Mouse (Mus musculus) common myeloid progenitor, adult 5-6 weeks (primary cell): ENCODE data around the gene Arhgef28. TPM values are rescaled to one million over a fixed set of nuclear protein-coding genes. Genes with fewer than 3 reads are reported as not detected.

Experiments
- ATAC-seq: replicated peaks from 2 replicates; pipeline ENCODE4 v1.8.0; 2016; ENCODE audit warnings: low read depth, mild to moderate bottlenecking, moderate TSS enrichment, inconsistent platforms; ENCODE audit not compliant: poor library complexity, severe bottlenecking
- total RNA-seq: library from RNA; stranded (forward); fragments of 200-1000, 187-1606 nt; gene quantifications from 2 replicates; pipeline ENCODE4 v1.2.3, GENCODE M21; 2017

The Arhgef28 gene
- total RNA-seq: 4.1 and 5.3 TPM in 2 replicates

- peak; percentile 78 for ATAC-seq
Observed at GRCm38 (mm10) chr13:98205771-98206545, at the start of gene Arhgef28. Gene Arhgef28 (minus strand): TSS chr13:98206439.

GRCm38 (mm10) chr13:98254921-98255320, 48.7 kb upstream of the Arhgef28 start:
- no peak for ATAC-seq

GRCm38 (mm10) chr13:98249594-98249993, 43.4 kb upstream of the Arhgef28 start:
- no peak for ATAC-seq

- ATAC-seq: no peak
Observed at GRCm38 (mm10) chr13:98245386-98245785, 39.1 kb upstream of the Arhgef28 start.

GRCm38 (mm10) chr13:98244571-98245350, 38.5 kb upstream of the Arhgef28 start:
- ATAC-seq: no peak

- ATAC-seq: 0 out of 2 replicates have a peak, but pooled peaks have one; percentile 18
Observed at GRCm38 (mm10) chr13:98241531-98242282, 35.5 kb upstream of the Arhgef28 start.

GRCm38 (mm10) chr13:98239978-98240641, 33.9 kb upstream of the Arhgef28 start:
- ATAC-seq: peak; percentile 69

GRCm38 (mm10) chr13:98235451-98235850, 29.2 kb upstream of the Arhgef28 start:
- no peak for ATAC-seq

GRCm38 (mm10) chr13:98230511-98230910, 24.3 kb upstream of the Arhgef28 start:
- ATAC-seq: no peak

- ATAC-seq: no peak
Observed at GRCm38 (mm10) chr13:98226225-98226624, 20.0 kb upstream of the Arhgef28 start.

GRCm38 (mm10) chr13:98222848-98223247, 16.6 kb upstream of the Arhgef28 start:
- ATAC-seq: peak; percentile 92

- no peak for ATAC-seq
Observed at GRCm38 (mm10) chr13:98210137-98210536, 3.9 kb upstream of the Arhgef28 start.

GRCm38 (mm10) chr13:98208842-98209241, 2.6 kb upstream of the Arhgef28 start:
- peak; percentile 46; the same call in 1 of the 2 replicates for ATAC-seq

GRCm38 (mm10) chr13:98206546-98206870, 269 bp upstream of the Arhgef28 start:
- ATAC-seq: peak; percentile 81

- ATAC-seq: no peak
Observed at GRCm38 (mm10) chr13:98205111-98205510, 1.1 kb downstream of the Arhgef28 start.

- no peak for ATAC-seq
Observed at GRCm38 (mm10) chr13:98204371-98204770, 1.9 kb downstream of the Arhgef28 start.

GRCm38 (mm10) chr13:98201436-98201835, 4.8 kb downstream of the Arhgef28 start:
- no peak for ATAC-seq

GRCm38 (mm10) chr13:98192596-98192995, 13.6 kb downstream of the Arhgef28 start:
- ATAC-seq: no peak

- ATAC-seq: 0 out of 2 replicates have a peak, but pooled peaks have one; percentile 64
Observed at GRCm38 (mm10) chr13:98188500-98188899, 17.7 kb downstream of the Arhgef28 start.

GRCm38 (mm10) chr13:98187904-98188303, 18.3 kb downstream of the Arhgef28 start:
- ATAC-seq: peak; percentile 17; the same call in 1 of the 2 replicates
